Mouse (Mus musculus) left cerebral cortex, postnatal 4 days (tissue): ENCODE measurements around the gene Gm9944. TPM values are rescaled to one million over a fixed set of nuclear protein-coding genes. Genes with fewer than 3 reads are reported as not detected.

Source experiments
- DNase-seq: peaks from one replicate; pipeline ENCODE4 v3.0.0-alpha.2; 2022
- intact Hi-C: fragments of 180-260 bp; cut with DNase I; formaldehyde crosslinking; loops from one replicate; pipeline ENCODE4 v1.15.1; 2025
- total RNA-seq, 2 experiments: library from RNA; stranded (reverse); gene quantifications; 2 replicates each; pipeline ENCODE4 v1.2.3; 2021

The Gm9944 gene
- not detected for total RNA-seq

DNA sequence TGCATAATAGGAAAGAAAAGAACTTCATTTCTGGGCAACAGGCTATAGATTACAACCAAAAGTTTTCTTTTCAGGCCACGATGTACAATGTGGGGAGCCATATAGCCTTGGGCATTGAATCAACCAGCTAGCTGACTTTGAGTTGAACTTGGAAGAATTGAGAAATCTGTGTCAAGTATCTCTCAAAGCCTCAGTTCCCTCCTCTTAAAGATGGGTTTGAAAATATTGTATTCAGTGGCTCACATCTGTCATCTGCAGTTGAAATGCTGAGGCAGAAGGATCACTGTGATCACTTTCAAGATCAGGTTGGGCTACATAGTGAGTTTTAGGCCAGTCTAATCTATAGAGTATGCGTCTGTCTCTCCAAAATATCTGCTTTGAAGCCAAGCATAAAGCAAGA, at the start of gene Gm9944:
Gm9944 (minus strand) TSS at position 101 of the 400 bp plus-strand sequence.
- intact Hi-C loops = no loop called here
- DNase-seq = no peak

DNA sequence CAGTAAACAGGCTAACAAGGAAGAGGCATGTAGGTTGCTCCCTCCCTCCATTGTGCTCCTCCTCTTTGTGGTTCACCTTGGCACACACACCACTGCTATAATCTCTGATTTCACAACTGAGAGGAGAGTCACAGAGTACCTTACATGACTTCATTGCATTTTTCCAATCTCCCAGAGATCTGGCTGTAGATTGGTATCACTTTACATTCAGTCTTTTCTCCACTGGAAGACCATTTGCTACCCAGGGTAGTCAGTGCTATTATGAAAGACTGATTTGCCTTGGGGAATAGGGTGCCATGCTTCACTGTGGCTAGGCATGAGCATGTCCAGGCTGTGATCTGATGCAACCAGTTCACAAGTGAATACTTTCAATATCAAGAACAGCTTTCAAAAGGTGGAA, 40.2 kb upstream of the Gm9944 start:
- intact Hi-C loops = no loop called here
- no peak for DNase-seq

DNA sequence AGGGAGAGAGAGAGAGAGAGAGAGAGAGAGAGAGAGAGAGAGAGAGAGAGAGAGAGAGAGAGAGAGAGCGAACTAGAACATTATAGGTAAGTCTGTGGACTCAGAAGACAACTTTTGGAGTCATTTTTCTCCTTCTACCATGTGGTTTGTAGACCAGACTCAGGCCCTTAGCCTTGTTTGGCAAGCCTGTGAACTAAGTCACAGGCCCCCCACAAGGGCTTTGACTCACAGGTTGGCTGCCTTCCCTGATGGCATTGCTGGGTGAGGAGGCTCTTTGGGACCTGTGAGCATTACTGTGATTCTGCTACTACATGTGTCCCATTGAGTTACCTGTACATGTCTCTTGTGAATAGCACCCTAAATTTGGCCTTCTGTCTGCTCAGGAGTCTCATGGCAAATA, 15.0 kb upstream of the Gm9944 start:
- intact Hi-C loops = no loop called here
- DNase-seq = no peak

DNA sequence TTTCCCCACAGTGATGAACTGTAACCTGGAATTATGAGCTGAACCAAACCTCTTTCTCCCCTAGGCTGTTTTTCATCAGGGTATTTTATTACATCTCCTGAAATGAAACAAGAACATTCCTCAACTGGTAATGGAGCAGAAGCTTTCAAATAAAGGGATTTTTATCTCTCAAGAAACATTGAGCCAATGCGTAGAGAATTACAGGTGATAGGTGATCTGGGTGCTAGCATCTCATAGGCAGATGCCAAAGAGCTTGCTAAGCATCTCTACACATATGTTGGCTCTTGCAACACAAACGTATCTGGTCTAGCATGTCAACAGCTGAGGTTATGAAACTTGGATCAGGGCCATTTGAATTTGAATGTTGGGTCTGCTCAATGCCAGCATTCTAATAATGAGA, 12.1 kb upstream of the Gm9944 start:
- DNase-seq = no peak
- intact Hi-C loops = no loop called here

DNA sequence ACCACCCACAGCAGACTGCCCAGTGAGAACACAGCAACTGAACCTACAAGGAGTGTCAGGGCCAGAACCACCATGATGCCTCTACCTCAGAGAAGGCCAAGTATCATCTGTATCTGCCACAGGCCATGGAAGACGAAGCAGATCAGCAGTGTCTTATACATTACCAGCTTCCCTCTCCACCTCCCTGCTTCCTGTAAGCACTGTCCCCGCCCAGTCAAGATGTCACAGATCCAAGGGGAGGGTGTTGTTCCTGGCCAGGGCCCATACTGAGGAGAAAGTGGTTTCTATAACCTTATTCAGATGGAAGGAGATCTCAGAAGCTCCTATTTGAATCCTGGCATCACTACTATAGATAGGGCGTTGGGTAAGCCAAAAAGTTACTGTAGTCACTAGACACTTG, 10.5 kb upstream of the Gm9944 start, which contains the start of gene Aadacl3:
Aadacl3 (minus strand) TSS at position 101 of the 400 bp plus-strand sequence.
- intact Hi-C loops = no loop called here

DNA sequence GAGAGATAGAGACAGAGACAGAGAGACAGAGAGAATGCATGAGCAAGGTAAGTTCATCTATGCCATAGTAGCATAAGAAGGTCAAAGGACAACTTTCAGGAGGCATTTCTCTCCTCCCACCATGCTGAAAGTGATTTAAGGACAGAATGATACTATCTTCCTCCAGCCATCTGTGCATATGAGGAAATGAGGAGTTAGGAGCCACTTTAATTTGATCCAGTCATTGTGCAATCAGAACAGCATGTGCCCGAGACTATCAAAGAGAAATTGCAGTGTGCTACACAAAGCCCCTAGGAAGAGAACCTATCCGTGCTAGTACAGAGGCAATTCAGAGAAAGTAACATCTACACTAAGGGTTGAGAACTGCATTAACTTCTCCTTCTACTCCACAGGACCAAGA, 4.6 kb downstream of the Gm9944 start:
- intact Hi-C loops = no loop called here
- DNase-seq = no peak

More for the DNA sequence above, 10.5 kb upstream of the Gm9944 start, which contains the start of gene Aadacl3:
- DNase-seq = no peak

DNA sequence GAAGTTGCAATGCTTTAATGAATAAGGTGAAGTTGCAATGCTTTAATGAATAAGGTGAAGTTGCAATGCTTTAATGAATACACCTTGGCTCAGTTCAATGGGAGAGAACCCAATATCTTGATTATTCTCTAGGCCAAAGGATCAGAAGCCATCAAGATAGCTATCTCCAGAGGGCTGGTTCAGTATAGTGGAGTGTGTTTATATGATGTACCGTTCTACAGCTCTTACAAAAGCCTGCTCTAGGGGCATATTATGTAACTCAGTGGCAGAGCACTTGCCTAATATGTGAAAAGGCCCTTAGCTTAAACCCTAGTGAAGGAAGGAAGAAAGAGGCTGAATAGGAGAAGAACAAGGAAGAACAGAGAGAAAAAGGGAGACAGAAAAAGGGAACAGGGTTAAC, 11.5 kb downstream of the Gm9944 start:
- no peak for DNase-seq
- intact Hi-C loops = no loop called here

DNA sequence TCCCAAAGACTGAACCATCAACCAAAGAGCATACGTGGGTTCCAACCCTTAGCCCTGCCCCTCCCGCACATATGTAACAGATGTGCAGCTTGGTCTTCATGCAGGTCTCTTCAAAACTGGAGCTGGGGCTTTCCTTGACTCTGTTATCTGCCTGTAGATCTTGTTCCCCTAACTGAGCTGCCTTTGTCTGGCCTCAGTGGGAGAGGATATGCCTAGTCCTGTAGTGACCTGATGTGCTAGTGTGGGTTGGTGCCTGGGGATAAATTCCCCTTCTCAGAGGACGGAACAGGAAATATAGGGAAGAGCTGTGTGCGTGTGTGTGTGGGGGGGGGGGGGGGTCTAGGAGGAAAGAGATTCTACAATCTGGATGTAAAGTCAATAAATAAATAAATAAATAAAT, 12.0 kb downstream of the Gm9944 start:
- no peak for DNase-seq
- intact Hi-C loops = no loop called here

DNA sequence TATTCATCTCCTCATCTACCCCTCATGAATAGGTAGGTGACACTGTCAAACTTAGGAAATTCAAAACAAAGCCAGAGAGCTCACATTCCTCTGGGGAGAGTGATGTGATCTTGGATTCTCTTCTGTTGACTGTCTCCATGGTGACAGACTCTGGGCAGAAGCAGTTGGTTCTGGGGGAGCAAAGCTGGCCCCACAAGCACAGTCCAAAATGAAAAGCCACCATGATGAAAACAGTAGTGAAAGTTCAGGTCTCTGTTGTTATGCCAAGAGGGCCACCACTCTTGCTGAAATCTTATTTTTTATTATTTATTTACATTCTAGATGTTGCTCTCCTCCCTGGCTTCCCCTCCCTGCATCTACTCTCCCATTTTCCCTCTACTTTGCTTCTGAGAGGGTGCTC, 14.4 kb downstream of the Gm9944 start, which contains the start of gene 1700012P22Rik:
1700012P22Rik (minus strand) TSS at position 101 of the 400 bp plus-strand sequence.
- DNase-seq = no peak
- intact Hi-C loops = no loop called here

DNA sequence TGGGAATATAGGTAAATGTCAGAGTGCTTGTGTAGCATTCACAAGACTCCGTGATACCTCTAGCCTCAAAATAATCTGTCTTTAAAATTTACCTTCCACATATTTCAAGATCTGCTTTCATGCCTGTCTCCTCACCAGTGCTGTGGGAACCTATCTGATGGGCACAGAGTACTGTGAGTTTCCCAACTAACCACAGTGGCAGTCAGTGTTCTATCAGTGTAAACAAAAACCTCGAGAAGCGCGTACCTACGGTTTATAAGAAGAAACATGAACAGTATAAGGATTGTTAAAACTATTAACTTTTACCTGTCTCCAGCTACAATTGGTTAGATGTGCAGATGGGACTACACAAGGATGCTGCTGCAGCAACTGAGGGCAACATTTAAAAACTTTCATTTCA, 19.9 kb downstream of the Gm9944 start:
- no peak for DNase-seq
- intact Hi-C loops = no loop called here

DNA sequence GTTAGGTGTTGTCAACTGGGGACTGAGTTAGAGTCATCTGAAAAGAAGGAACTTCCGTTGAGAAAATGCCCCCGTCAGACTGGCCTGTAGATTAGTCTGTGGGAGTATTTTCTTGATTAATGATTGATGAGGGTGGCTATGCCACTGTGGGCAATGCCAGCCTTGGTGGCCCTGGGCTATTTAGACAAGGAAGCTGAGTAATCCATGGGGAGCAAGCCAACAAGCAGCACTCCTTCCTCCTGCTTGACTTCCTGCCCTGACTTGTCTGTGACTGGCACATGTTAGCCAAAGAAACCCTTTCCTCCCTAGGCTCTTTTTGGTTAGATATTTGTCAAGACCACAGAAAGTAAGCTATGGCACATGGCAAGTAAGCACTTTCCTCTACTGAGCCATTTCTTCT, 22.4 kb downstream of the Gm9944 start:
- DNase-seq = no peak
- intact Hi-C loops = no loop called here

DNA sequence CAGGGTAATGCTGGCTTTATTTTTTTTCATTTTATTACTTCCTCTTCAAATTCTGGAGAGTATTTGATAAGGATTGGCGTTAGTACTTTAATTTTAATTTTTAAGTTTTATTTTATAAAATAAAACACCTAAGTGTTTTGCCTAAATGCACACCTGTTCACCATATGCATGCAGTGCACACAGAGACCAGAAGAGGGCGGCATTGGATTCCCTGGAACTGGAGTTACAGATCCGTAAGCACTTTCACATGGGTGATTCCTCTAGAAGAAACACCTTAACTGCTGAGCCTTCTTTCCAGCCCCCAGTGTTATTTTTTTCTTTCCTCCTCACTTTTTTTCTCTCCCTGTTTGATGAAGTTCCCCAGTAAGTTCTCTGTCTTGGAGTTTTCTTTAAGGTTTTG, 24.2 kb downstream of the Gm9944 start:
- no peak for DNase-seq
- intact Hi-C loops = no loop called here

DNA sequence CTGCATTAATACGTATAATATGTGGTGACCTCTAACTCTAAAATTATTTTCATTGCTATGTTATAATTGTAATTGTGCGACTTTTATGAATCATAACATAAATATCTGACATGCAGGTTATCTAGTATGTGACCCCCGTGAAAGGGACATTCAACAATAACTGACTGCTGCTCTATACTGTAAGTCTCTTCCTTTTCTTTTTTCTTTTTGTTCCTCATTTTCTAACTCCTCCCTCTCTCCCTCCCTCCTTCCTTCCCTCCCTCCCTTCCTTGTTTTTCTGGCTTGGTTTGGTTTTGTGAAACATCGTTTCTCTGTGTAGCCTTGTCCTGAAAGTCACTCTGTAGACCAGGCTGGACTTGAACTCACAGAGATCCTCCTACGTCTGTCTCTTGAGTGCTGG, 28.5 kb downstream of the Gm9944 start:
- no peak for DNase-seq
- intact Hi-C loops = no loop called here

DNA sequence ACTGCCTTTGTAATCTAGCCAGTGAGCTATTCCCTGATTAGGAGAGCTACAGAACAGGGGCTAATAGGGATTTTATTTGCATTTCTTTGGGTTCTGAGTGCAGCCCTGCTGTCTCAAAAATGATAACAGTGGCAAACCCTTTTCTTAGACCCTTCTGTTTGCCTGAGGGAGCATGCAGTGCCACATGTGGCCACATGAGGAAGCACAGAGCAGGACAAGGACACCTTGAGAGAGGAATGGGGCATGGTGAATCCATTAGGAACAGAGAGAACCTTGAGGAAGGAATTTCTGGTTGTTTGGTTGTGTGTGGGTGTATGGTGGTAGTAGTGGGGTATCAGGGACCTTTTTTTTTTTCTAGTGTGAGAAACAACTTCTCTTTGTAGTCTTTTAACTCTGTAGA, 32.5 kb downstream of the Gm9944 start:
- intact Hi-C loops = no loop called here
- no peak for DNase-seq

DNA sequence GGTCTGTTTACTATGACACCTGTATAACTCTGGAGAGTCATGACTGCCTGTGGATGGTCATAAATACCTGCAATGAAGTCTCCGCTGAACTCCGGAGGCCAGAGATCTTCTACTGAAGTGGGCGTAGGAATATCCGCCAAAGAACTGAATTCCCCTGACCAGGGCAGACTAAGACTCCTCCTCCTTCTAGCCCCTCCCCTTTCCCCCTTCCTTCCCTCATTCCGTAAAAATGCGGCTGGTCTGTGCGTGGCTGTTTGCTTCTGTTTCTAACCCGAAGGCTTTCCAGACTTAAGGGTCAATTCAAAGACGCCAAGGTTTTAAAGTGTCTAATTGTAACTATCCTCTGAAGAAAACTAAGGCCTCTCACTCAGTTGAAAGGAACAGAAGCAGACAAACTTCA, 44.8 kb downstream of the Gm9944 start, which contains the start of gene Pramef12:
Pramef12 (minus strand) TSS at position 175 of the 400 bp plus-strand sequence.
- intact Hi-C loops = no loop called here

DNA sequence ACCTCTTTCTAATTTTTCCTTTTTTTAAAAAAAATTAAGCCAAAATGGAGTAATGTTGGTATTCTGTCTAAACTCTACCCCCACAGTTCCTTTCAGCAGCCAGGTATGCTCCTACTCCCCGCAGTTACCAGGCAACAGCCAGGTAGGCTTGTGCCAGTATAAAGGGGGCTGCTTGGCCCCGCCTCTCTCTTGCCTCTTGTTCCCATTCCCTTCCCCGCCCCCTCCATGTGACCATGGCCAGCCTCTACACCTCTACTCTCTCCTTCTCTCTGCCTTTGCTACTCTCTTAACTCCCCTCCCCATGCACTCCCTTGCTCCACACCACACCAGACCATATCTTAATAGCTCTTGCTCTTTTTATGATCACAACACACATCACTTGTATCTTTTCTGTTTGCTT, 46.9 kb downstream of the Gm9944 start:
- intact Hi-C loops = no loop called here
- no peak for DNase-seq

More for the DNA sequence above, 44.8 kb downstream of the Gm9944 start, which contains the start of gene Pramef12:
- no peak for DNase-seq

DNA sequence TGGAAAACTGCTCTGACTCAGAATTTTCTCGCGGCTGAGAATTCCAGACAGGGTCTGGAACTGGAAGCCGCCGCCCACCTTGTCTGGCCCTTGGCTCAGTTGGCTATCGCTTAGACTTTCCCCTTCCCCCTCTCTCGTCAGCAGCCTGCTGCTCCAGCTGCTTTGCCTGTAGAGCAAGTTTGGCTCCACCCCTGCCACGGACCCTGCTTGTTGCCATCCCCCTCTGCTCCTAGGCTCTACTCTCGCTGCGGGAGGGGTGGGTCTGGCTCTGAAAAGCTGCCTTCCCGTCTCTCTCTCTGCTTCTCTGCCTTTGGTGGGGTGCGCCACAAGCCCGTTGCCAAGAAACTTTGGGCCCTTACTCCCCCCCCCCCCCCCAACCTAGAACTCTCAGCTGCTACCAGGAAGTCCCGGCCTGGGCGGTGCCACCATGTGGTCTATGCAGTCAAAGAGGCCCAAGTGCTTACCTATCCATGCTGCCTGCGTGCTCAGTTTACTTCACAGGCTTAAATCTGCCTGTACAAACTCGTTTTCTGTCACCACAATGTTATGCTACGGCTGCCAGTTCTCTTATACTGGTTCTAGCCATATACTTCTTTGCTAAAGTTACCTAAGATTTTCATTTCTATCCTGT, 48.5 kb downstream of the Gm9944 start:
- intact Hi-C loops = no loop called here
- DNase-seq = peak; percentile 1

Other genes starting within 250 kb of the Gm9944 start
- not detected for gene C87977, start 240.0 kb downstream of the Gm9944 start, total RNA-seq
- gene Pramel5, start 172.8 kb downstream of the Gm9944 start, total RNA-seq = not detected
- not detected for gene Gm13128, start 123.1 kb downstream of the Gm9944 start, total RNA-seq
- gene Gm13119, start 95.4 kb downstream of the Gm9944 start, total RNA-seq = not detected
- gene Pramef20, start 75.4 kb downstream of the Gm9944 start, total RNA-seq = not detected
- not detected for gene Pramef12, start 44.9 kb downstream of the Gm9944 start, total RNA-seq
- not detected for gene 1700012P22Rik, start 14.5 kb downstream of the Gm9944 start, total RNA-seq
- not detected for gene Aadacl3, start 10.4 kb upstream of the Gm9944 start, total RNA-seq
- not detected for gene 9430007A20Rik, start 66.5 kb upstream of the Gm9944 start, total RNA-seq
- gene Gm13124, start 111.8 kb upstream of the Gm9944 start, total RNA-seq = not detected
- not detected for gene Aadacl4, start 160.4 kb upstream of the Gm9944 start, total RNA-seq
- not detected for gene Gm436, start 233.1 kb upstream of the Gm9944 start, total RNA-seq